Mouse (Mus musculus): ENCODE measurements around the gene Pdpk1. TPM values are rescaled to one million over a fixed set of nuclear protein-coding genes. Genes with fewer than 3 reads are reported as not detected.

Gene Pdpk1
- total RNA-seq (2014; rRNA removed; ENCODE audit: low replicate concordance) (36.6 and 43.2 TPM in 2 replicates), polyA plus RNA-seq (2015; fragmentation: Nextera tagmentation; extraction: Ambion mirVana) (31.7 and 35.4 TPM in 2 replicates)

- WGBS: 87% methylated on average over 2 of the region's 2 CpGs
Measured at GRCm38 (mm10) chr17:24150824-24151223, at the start of gene Pdpk1. Gene Pdpk1 (minus strand): TSS chr17:24150924.

GRCm38 (mm10) chr17:24199741-24200140 lies 49.0 kb upstream of the Pdpk1 start:
- H3K4me2 ChIP-seq (ENCODE audit: low read depth, low read length): no peak overlapping the region
- H3K27me3 ChIP-seq (ENCODE audit: control insufficient read depth, insufficient read depth, low read length): no peaks in the 10 kb centered on the region
- ATAC-seq (ENCODE audit: insufficient read depth, low read depth) (peak; percentile 54), DNase-seq (ENCODE audit: low spot score) (peak; percentile 45)
- TF ChIP-seq EP300 (IDR thresholded peaks at IDR 0.05; ENCODE audit: low read depth) (no peak), CTCF (IDR thresholded peaks at IDR 0.05; ENCODE audit: low read depth) (no peak)
- no peaks in the 10 kb centered on the region for H3K9me3 ChIP-seq (replicated peaks; ENCODE audit: control insufficient read depth, low read length)
- H3K4me3 ChIP-seq (ENCODE audit: low read depth, low read length): no peak overlapping the region
- WGBS: 34% methylated on average over 4 of the region's 4 CpGs
- peaks cover 41% of the 10 kb centered on the region for H3K4me1 ChIP-seq (ENCODE audit: control insufficient read depth, insufficient read depth)
- no peaks in the 10 kb centered on the region for H3K36me3 ChIP-seq (replicated peaks; ENCODE audit: control insufficient read depth, insufficient read depth, low read length)
- H3K9ac ChIP-seq (replicated peaks; ENCODE audit: low read depth, low read length): no peak overlapping the region
- H3K27ac ChIP-seq (ENCODE audit: low read depth): no peak overlapping the region

More at GRCm38 (mm10) chr17:24150824-24151223, at the start of gene Pdpk1:
- Histone ChIP-seq H3K27me3 (ENCODE audit: control insufficient read depth, insufficient read depth, low read length) (no peaks in the 10 kb centered on the region), H3K9me3 (replicated peaks; ENCODE audit: control insufficient read depth, low read length) (no peaks in the 10 kb centered on the region), H3K4me3 (ENCODE audit: low read depth, low read length) (peak within 1 kb of the TSS; percentile 43), H3K27ac (ENCODE audit: low read depth) (no peak within 1 kb of the TSS), H3K4me2 (ENCODE audit: low read depth, low read length) (peak within 1 kb of the TSS; percentile 78), H3K9ac (replicated peaks; ENCODE audit: low read depth, low read length) (peak within 1 kb of the TSS; percentile 38; the same call in 1 of the 2 replicates), H3K36me3 (replicated peaks; ENCODE audit: control insufficient read depth, insufficient read depth, low read length) (no peaks in the 10 kb centered on the region), H3K4me1 (ENCODE audit: control insufficient read depth, insufficient read depth) (0 out of 2 replicates have a peak, but pooled peaks cover 6% of the 10 kb centered on the region)
- TF ChIP-seq CTCF (IDR thresholded peaks at IDR 0.05; ENCODE audit: low read depth) (no peak), EP300 (IDR thresholded peaks at IDR 0.05; ENCODE audit: low read depth) (no peak)
- DNase-seq (ENCODE audit: low spot score) (no peak), ATAC-seq (ENCODE audit: insufficient read depth, low read depth) (no peak)

- ATAC-seq (ENCODE audit: insufficient read depth, low read depth) (no peak), DNase-seq (ENCODE audit: low spot score) (no peak)
- Histone ChIP-seq H3K4me3 (ENCODE audit: low read depth, low read length) (no peak overlapping the region), H3K27ac (ENCODE audit: low read depth) (no peak overlapping the region), H3K9ac (replicated peaks; ENCODE audit: low read depth, low read length) (no peak overlapping the region), H3K36me3 (replicated peaks; ENCODE audit: control insufficient read depth, insufficient read depth, low read length) (no peaks in the 10 kb centered on the region), H3K27me3 (ENCODE audit: control insufficient read depth, insufficient read depth, low read length) (no peaks in the 10 kb centered on the region), H3K9me3 (replicated peaks; ENCODE audit: control insufficient read depth, low read length) (no peaks in the 10 kb centered on the region), H3K4me2 (ENCODE audit: low read depth, low read length) (no peak overlapping the region), H3K4me1 (ENCODE audit: control insufficient read depth, insufficient read depth) (peaks cover 37% of the 10 kb centered on the region)
- WGBS: 84% methylated on average over 4 of the region's 4 CpGs
- no peak for TF ChIP-seq EP300 (IDR thresholded peaks at IDR 0.05; ENCODE audit: low read depth)
- no peak for TF ChIP-seq CTCF (IDR thresholded peaks at IDR 0.05; ENCODE audit: low read depth)
Measured at GRCm38 (mm10) chr17:24199252-24199651, 48.5 kb upstream of the Pdpk1 start.

- ATAC-seq (ENCODE audit: insufficient read depth, low read depth): 0 out of 2 replicates have a peak, but pooled peaks have one; percentile 21
- Histone ChIP-seq H3K4me2 (ENCODE audit: low read depth, low read length) (no peak overlapping the region), H3K27me3 (ENCODE audit: control insufficient read depth, insufficient read depth, low read length) (no peaks in the 10 kb centered on the region), H3K4me1 (ENCODE audit: control insufficient read depth, insufficient read depth) (peaks cover 21% of the 10 kb centered on the region), H3K27ac (ENCODE audit: low read depth) (no peak overlapping the region), H3K36me3 (replicated peaks; ENCODE audit: control insufficient read depth, insufficient read depth, low read length) (no peaks in the 10 kb centered on the region), H3K9me3 (replicated peaks; ENCODE audit: control insufficient read depth, low read length) (no peaks in the 10 kb centered on the region), H3K4me3 (ENCODE audit: low read depth, low read length) (no peak overlapping the region), H3K9ac (replicated peaks; ENCODE audit: low read depth, low read length) (no peak overlapping the region)
- WGBS: 39% methylated on average over 15 of the region's 15 CpGs
- no peak for DNase-seq (ENCODE audit: low spot score)
- TF ChIP-seq EP300 (IDR thresholded peaks at IDR 0.05; ENCODE audit: low read depth) (no peak), CTCF (IDR thresholded peaks at IDR 0.05; ENCODE audit: low read depth) (no peak)
Measured at GRCm38 (mm10) chr17:24197032-24197824, 46.5 kb upstream of the Pdpk1 start.

GRCm38 (mm10) chr17:24195349-24195748 lies 44.6 kb upstream of the Pdpk1 start:
- WGBS: 64% methylated on average over 2 of the region's 2 CpGs
- Histone ChIP-seq H3K4me3 (ENCODE audit: low read depth, low read length) (no peak overlapping the region), H3K27me3 (ENCODE audit: control insufficient read depth, insufficient read depth, low read length) (no peaks in the 10 kb centered on the region), H3K27ac (ENCODE audit: low read depth) (no peak overlapping the region), H3K36me3 (replicated peaks; ENCODE audit: control insufficient read depth, insufficient read depth, low read length) (no peaks in the 10 kb centered on the region), H3K4me2 (ENCODE audit: low read depth, low read length) (no peak overlapping the region), H3K4me1 (ENCODE audit: control insufficient read depth, insufficient read depth) (peaks cover 25% of the 10 kb centered on the region), H3K9ac (replicated peaks; ENCODE audit: low read depth, low read length) (no peak overlapping the region), H3K9me3 (replicated peaks; ENCODE audit: control insufficient read depth, low read length) (no peaks in the 10 kb centered on the region)
- no peak for DNase-seq (ENCODE audit: low spot score)
- TF ChIP-seq CTCF (IDR thresholded peaks at IDR 0.05; ENCODE audit: low read depth) (no peak), EP300 (IDR thresholded peaks at IDR 0.05; ENCODE audit: low read depth) (no peak)
- ATAC-seq (ENCODE audit: insufficient read depth, low read depth): no peak
